Mouse (Mus musculus): ENCODE results near the gene Tmem45b.
A peak's percentile ranks its signal among the peaks of the same experiment; 100 is the strongest.

DNA sequence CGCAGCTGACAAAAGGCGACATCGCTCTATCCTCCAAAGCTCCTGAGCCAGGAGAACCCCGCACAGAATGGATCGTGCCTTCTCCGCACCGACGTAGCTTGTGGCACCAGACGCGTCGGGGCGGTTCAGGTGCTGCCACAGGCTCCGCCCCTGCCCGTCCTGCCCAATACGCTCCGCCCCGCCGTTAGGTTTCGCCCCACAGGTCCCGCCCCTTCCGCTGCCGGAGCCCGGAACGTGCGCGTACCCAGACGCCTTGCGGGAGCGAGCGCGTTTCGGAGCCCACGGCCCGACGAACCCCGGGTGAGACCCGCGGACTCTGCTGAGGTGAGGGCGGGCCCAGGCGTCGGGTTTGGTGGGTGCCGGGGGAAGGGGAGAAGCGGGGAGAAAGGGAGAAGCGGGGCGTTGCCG is 78.3 kb downstream of the Tmem45b start, which contains the start of gene Nfrkb:
- TF ChIP-seq POLR2A (IDR thresholded peaks at IDR 0.05; ENCODE audit: borderline replicate concordance, insufficient read depth, low read length) (peak; percentile 78), CTCF (IDR thresholded peaks at IDR 0.05; ENCODE audit: borderline replicate concordance, insufficient read depth, low read depth, low read length) (no peak)

All from cerebellum, adult 2 months (tissue).